Mouse (Mus musculus) gastrocnemius, postnatal 14 days (tissue): ENCODE data around the gene Ceacam15. TPM values are rescaled to one million over a fixed set of nuclear protein-coding genes. Genes with fewer than 3 reads are reported as not detected.
"Not testable (repeated sequence)": the region's sequence is repeated elsewhere in the genome, so short reads cannot be mapped to it uniquely, and the experiment has no call there.

Experiments
- DNase-seq: peaks from one replicate; pipeline ENCODE4 v3.0.0; 2021; ENCODE audit warnings: mixed read lengths
- intact Hi-C: fragments of 180-260 bp; cut with DNase I; formaldehyde crosslinking; loops from one replicate; pipeline ENCODE4 v1.15.1; 2025; ENCODE audit warnings: low total_unique reads
- total RNA-seq, 2 experiments: library from RNA; stranded (reverse); gene quantifications; 2 replicates each; pipeline ENCODE4 v1.2.3; 2021

Ceacam15 gene
- total RNA-seq, 2 experiments from 2014 or later: not detected

DNA sequence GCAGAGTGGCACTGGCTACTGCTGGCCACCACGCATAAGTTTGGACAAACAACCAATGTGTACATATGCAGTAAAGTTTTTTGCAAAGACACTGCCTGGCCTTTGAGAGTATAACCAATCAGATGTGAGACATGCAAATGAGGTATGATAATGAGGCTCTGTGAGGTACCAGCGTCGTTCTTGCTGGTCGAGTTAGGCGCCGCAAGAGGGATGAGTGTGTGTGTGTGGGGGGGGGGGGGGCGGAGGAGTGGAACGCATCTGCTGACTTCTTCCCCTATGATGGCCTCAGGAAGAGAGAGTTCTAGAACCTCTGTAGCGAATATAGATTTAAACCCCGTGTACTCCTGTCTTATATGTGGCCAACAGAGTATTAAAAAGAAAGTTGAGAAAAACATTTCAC, 41.6 kb downstream of the Ceacam15 start:
- intact Hi-C loops, DNase-seq: not testable (repeated sequence)

DNA sequence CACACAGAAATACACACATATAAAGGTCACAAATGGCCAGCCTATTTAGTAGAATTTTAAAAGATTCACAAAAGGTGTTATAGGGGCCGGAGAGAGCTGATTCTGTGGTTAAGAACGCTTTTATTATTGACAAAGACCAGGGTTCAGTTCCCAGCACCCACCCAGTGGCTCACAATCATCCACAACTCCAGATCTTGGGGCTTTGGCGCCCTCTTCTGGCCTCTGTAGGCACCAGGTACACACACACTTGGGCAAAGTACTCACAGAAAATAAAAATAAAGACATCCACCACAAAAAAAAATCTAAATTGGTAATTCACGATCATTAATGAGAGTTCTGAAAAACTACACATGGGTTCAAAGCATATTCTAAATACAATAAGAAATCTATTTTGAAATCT, 43.6 kb downstream of the Ceacam15 start:
- DNase-seq: no peak
- intact Hi-C loops: loop anchor here (2.0 kb wide), 2 partner anchors 63 to 97 kb away; no protein-coding TSS in a partner anchor

GRCm38 (mm10) chr7:16631025-16631424, 44.5 kb downstream of the Ceacam15 start:
- intact Hi-C loops: loop anchor here (2.0 kb wide), 2 partner anchors 64 to 98 kb away; no protein-coding TSS in a partner anchor
- no peak for DNase-seq

GRCm38 (mm10) chr7:16629598-16630296, 45.8 kb downstream of the Ceacam15 start:
- intact Hi-C loops: loop anchor here (2.0 kb wide), 2 partner anchors 65 to 99 kb away; no protein-coding TSS in a partner anchor
- no peak for DNase-seq

GRCm38 (mm10) chr7:16628096-16628771, 47.3 kb downstream of the Ceacam15 start:
- peak; percentile 46 for DNase-seq
- intact Hi-C loops: no loop called here

DNA sequence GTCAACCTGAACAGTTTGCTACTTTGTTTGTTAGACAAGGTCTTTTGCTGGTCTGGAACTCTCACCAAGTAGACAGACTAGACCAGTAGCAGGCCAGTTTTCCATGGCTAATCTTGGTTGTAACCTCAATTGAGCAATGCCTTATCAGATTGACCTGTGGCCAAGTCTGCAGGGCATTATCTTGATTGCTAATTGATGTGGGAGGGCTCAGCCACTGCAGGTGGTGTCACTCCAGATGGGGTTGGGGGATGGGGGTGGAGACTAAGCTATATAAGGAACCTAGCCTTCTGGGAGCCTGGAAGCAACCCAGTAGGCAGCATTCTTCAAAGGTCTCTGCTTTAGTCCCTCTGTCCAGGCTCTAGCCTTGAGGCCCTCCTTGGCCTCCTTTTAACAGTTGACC, 51.8 kb downstream of the Ceacam15 start:
- no peak for DNase-seq
- intact Hi-C loops: no loop called here

GRCm38 (mm10) chr7:16623131-16623530, 52.4 kb downstream of the Ceacam15 start:
- no peak for DNase-seq
- intact Hi-C loops: no loop called here

Other genes with a start within 250 kb of the Ceacam15 start
- gene Tmem160, start 222.9 kb downstream of the Ceacam15 start, total RNA-seq: 10 to 100 TPM; 23.2 to 28.7 TPM
- not detected for gene Npas1, start 198.0 kb downstream of the Ceacam15 start, total RNA-seq
- 10 to 100 TPM; 18.8 to 23.1 TPM for gene Arhgap35, start 60.7 kb downstream of the Ceacam15 start, total RNA-seq
- gene Ceacam9, start 46.2 kb upstream of the Ceacam15 start, total RNA-seq: not detected
- 10 to 100 TPM; 62.5 to 62.9 TPM for gene Ap2s1, start 62.7 kb upstream of the Ceacam15 start, total RNA-seq
- gene Slc1a5, start 105.6 kb upstream of the Ceacam15 start, total RNA-seq: 10 to 100 TPM; 25.4 to 27.0 TPM
- gene Strn4, start 140.2 kb upstream of the Ceacam15 start, total RNA-seq: 10 to 100 TPM; 22.6 to 29.3 TPM
- gene Fkrp, start 141.0 kb upstream of the Ceacam15 start, total RNA-seq: 10 to 100 TPM; 24.2 to 25.8 TPM
- 10 to 100 TPM in 1 of 2 experiments, 1 to 10 TPM in 1; 8.5 to 11.8 TPM for gene Prkd2, start 167.2 kb upstream of the Ceacam15 start, total RNA-seq
- gene Dact3, start 199.6 kb upstream of the Ceacam15 start, total RNA-seq: 1 to 10 TPM; 3.9 to 7.1 TPM
- gene Gng8, start 216.1 kb upstream of the Ceacam15 start, total RNA-seq: under 1 TPM; 0.47 to 0.66 TPM
- 1 to 10 TPM; 1.6 to 2.6 TPM for gene Ptgir, start 230.8 kb upstream of the Ceacam15 start, total RNA-seq
- 100 to 1,000 TPM; 247 to 276 TPM for gene Calm3, start 248.4 kb upstream of the Ceacam15 start, total RNA-seq